Mouse (Mus musculus): Measurements from ENCODE around the gene Rcc1.

DNA sequence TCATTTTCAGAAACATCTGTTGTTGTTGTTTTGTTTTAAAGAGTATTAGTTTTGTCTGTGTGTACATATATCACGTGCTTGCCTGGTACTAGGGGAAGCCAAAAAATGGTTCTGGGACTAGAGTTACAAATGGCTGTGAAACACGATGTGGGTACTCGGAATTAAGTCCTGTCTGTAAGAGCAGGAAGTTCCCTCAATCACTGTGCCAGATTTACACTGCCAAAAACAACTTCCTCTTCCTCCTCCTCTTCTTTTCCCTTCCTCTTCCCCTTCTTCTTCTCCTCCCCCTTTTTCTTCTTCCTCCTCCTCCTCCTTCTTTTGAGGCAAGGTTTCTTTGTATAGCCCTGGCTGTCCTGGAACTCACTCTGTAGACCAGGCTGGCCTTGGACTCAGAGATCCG is 28.9 kb upstream of the Rcc1 start:
- no peak for TF ChIP-seq CTCF (IDR thresholded peaks at IDR 0.05; ENCODE audit: insufficient read depth, low read length)
- no peak for TF ChIP-seq POLR2A (IDR thresholded peaks at IDR 0.05; ENCODE audit: borderline replicate concordance, extremely low read depth, low read depth, low read length)

Data from lung, adult 2 months (tissue).